In the genomic region with DNA sequence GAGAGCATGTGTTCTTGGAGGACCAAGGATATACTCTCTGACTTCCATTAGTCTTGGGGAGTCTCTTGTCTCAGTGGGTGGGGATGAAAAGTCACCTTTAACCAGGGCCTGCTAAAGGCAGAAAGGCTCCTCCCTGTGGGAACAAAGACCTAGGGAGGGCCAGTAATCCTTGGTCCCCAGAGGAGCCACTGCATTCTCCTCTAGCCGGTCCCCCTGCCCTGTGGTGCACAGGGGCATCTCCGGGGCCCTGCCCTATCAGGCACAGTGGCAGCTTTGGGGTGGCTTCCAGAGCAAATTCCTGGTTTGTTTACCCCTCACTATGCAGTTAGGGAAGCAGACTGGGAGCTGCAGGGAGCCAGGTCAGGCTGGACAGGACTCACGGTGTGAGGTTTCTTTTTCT, we compare ENCODE assay signal across 19 mouse cellular contexts. TPM values are rescaled to one million over a fixed set of nuclear protein-coding genes. Genes with fewer than 3 reads are reported as not detected.
"Had no signal": no experiment of that assay in that cellular context is flagged by ENCODE, and none has a peak within 500 bp of the region (broad histone marks: within the 10 kb centered on the region; RNA-seq: fewer than 3 reads in every experiment).

No protein-coding gene starts in this region.

- H3K4me2 ChIP-seq: limb, embryonic 12.5 days; liver, embryonic 13.5 days; midbrain, embryonic 11.5 days; midbrain, embryonic 15.5 days; neural tube, embryonic 12.5 days had no signal

- DNase-seq: kidney, adult 9 months; kidney, postnatal 10 days; kidney, postnatal 4 days; liver; liver, embryonic 13.5 days; liver, postnatal 0 days; retina, postnatal 1 day; right cerebral cortex, postnatal 4 days; spleen, adult 18-20 months; thymus, adult 18-20 months; thymus, postnatal 14 days had no signal

- ATAC-seq: liver, postnatal 0 days; midbrain, embryonic 15.5 days had no signal

- H3K27ac ChIP-seq: layer of hippocampus, adult 2 months; limb, embryonic 12.5 days; liver, embryonic 13.5 days; midbrain, embryonic 15.5 days; neural tube, embryonic 12.5 days had no signal

- H3K9me3 ChIP-seq: limb, embryonic 12.5 days; liver, embryonic 13.5 days; megakaryocyte, embryonic 14.5 days; midbrain, embryonic 15.5 days; neural tube, embryonic 12.5 days had no signal

- H3K4me3 ChIP-seq: layer of hippocampus, adult 2 months; limb, embryonic 12.5 days; liver, embryonic 13.5 days; midbrain, embryonic 15.5 days; neural tube, embryonic 12.5 days had no signal

- H3K27me3 ChIP-seq: liver, embryonic 13.5 days; midbrain, embryonic 15.5 days; neural tube, embryonic 12.5 days had no signal

- H3K9ac ChIP-seq: limb, embryonic 12.5 days; liver, embryonic 13.5 days; liver, postnatal 0 days; midbrain, embryonic 15.5 days; neural tube, embryonic 12.5 days had no signal

- H3K4me1 ChIP-seq: liver, embryonic 13.5 days; midbrain, embryonic 15.5 days; neural tube, embryonic 12.5 days had no signal

- H3K36me3 ChIP-seq: limb, embryonic 12.5 days; liver, embryonic 13.5 days; midbrain, embryonic 15.5 days; neural tube, embryonic 12.5 days had no signal

RNA-seq across cellular contexts. Expression of a gene that starts 3.5 kb away (rescaled TPM):
- polyA plus RNA-seq: midbrain, embryonic 11.5 days; neural tube, embryonic 12.5 days had no signal

RNA-seq across cellular contexts. Expression of a gene that starts 44.4 kb away (rescaled TPM):
- total RNA-seq: layer of hippocampus, adult 2 months; layer of hippocampus, postnatal 10 days had no signal
- polyA plus RNA-seq: macrophage had no signal
